Mouse (Mus musculus) midbrain, embryonic 12.5 days (tissue): ENCODE results near the gene Slc19a3. TPM values are rescaled to one million over a fixed set of nuclear protein-coding genes. Genes with fewer than 3 reads are reported as not detected.

Experiments used
- polyA plus RNA-seq: library from polyadenylated mRNA; unstranded; fragments of >200 nt; fragmentation: Nextera tagmentation; extraction: Ambion mirVana; gene quantifications from 2 replicates; pipeline ENCODE4 v1.2.1, GENCODE M21; 2016

Slc19a3 gene
- polyA plus RNA-seq, 1 experiment from 2014 or later = 0.51 TPM

Other genes with a start within 250 kb of the Slc19a3 start
- gene Agfg1, start 199.0 kb downstream of the Slc19a3 start, polyA plus RNA-seq = 40.7 and 45.3 TPM in 2 replicates
- gene A030005L19Rik, start 125.1 kb downstream of the Slc19a3 start, polyA plus RNA-seq = not detected in 2 replicates
- not detected in 2 replicates for gene A030014E15Rik, start 113.5 kb downstream of the Slc19a3 start, polyA plus RNA-seq
- gene Gm6217, start 107.0 kb downstream of the Slc19a3 start, polyA plus RNA-seq = not detected in 2 replicates
- gene A030003K21Rik, start 95.1 kb downstream of the Slc19a3 start, polyA plus RNA-seq = not detected in 2 replicates
- not detected in 2 replicates for gene Gm7544, start 82.4 kb downstream of the Slc19a3 start, polyA plus RNA-seq
- gene Gm47955, start 78.2 kb downstream of the Slc19a3 start, polyA plus RNA-seq = not detected in 2 replicates
- not detected in 2 replicates for gene Gm47959, start 37.9 kb downstream of the Slc19a3 start, polyA plus RNA-seq
- not detected in 2 replicates for gene Krtap28-10, start 4.0 kb upstream of the Slc19a3 start, polyA plus RNA-seq
- not detected in 2 replicates for gene Gm47969, start 6.5 kb upstream of the Slc19a3 start, polyA plus RNA-seq
- gene A030005K14Rik, start 20.9 kb upstream of the Slc19a3 start, polyA plus RNA-seq = not detected in 2 replicates
- not detected in 2 replicates for gene Krtap28-13, start 22.5 kb upstream of the Slc19a3 start, polyA plus RNA-seq
- not detected in 2 replicates for gene Ccl20, start 78.3 kb upstream of the Slc19a3 start, polyA plus RNA-seq
- 0.63 TPM in 1 of 2 replicates, not detected in the other for gene Daw1, start 121.3 kb upstream of the Slc19a3 start, polyA plus RNA-seq